10 mouse cellular contexts compared by ENCODE assay signal in genomic region chr17:86937064-86937463, GRCm38 (mm10). TPM values are rescaled to one million over a fixed set of nuclear protein-coding genes. Genes with fewer than 3 reads are reported as not detected.
DNase-seq lines count a peak whose midpoint lies in the region; ATAC-seq and TF ChIP-seq lines count a peak whose summit lies in the region.
"Had no signal": no experiment of that assay in that cellular context is flagged by ENCODE, and none has a peak within 500 bp of the region (broad histone marks: within the 10 kb centered on the region; RNA-seq: fewer than 3 reads in every experiment).

No protein-coding gene starts in this region.

- no peak for ATAC-seq in lung, postnatal 0 days
- ATAC-seq in limb, embryonic 15.5 days (ENCODE audit: insufficient number of reproducible peaks, low FRiP score, low TSS enrichment, low read depth), result no peak

- TF ChIP-seq EP300 in lung, postnatal 0 days (IDR thresholded peaks at IDR 0.05), result no peak

- peaks cover 15% of the 10 kb centered on the region for H3K4me1 ChIP-seq in heart, embryonic 10.5 days
- peaks cover 4% of the 10 kb centered on the region; the same call in 1 of the 2 replicates for H3K4me1 ChIP-seq in lung, postnatal 0 days (ENCODE audit: insufficient read depth, low read depth, low read length)
- H3K4me1 ChIP-seq in limb, embryonic 15.5 days, result peaks cover 20% of the 10 kb centered on the region

- peak overlapping the region; percentile 52; the same call in 1 of the 2 replicates for H3K4me2 ChIP-seq in lung, postnatal 0 days (replicated peaks; ENCODE audit: low read depth, low read length)
- peak overlapping the region; percentile 69 for H3K4me2 ChIP-seq in limb, embryonic 15.5 days

- 57% methylated on average over 2 of the region's 2 CpGs for WGBS in heart, embryonic 10.5 days
- WGBS in lung, postnatal 0 days, result 56% methylated on average over 2 of the region's 2 CpGs
- 46% methylated on average over 2 of the region's 2 CpGs for WGBS in limb, embryonic 15.5 days

- no peak overlapping the region for H3K9ac ChIP-seq in lung, postnatal 0 days (replicated peaks; ENCODE audit: low read depth)
- no peak overlapping the region for H3K9ac ChIP-seq in limb, embryonic 15.5 days

- H3K36me3 ChIP-seq in heart, embryonic 10.5 days, result no peaks in the 10 kb centered on the region
- H3K36me3 ChIP-seq in lung, postnatal 0 days (ENCODE audit: insufficient read depth, low read length), result no peaks in the 10 kb centered on the region
- no peaks in the 10 kb centered on the region for H3K36me3 ChIP-seq in limb, embryonic 15.5 days

- peak overlapping the region; percentile 65 for H3K27ac ChIP-seq in heart, embryonic 10.5 days
- no peak overlapping the region for H3K27ac ChIP-seq in lung, postnatal 0 days (ENCODE audit: low read length)
- H3K27ac ChIP-seq in limb, embryonic 15.5 days, result peak overlapping the region; percentile 65

- no peak for TF ChIP-seq CTCF in lung, postnatal 0 days (IDR thresholded peaks at IDR 0.05)

- no peaks in the 10 kb centered on the region for H3K9me3 ChIP-seq in heart, embryonic 10.5 days
- no peaks in the 10 kb centered on the region for H3K9me3 ChIP-seq in lung, postnatal 0 days (ENCODE audit: low read length)
- H3K9me3 ChIP-seq in limb, embryonic 15.5 days, result no peaks in the 10 kb centered on the region
- H3K9me3 ChIP-seq: megakaryocyte, embryonic 14.5 days had no signal

- H3K27me3 ChIP-seq in heart, embryonic 10.5 days (ENCODE audit: insufficient read depth, poor library complexity, severe bottlenecking), result peaks cover 53% of the 10 kb centered on the region
- no peaks in the 10 kb centered on the region for H3K27me3 ChIP-seq in lung, postnatal 0 days (replicated peaks; ENCODE audit: insufficient read depth, low read length)
- H3K27me3 ChIP-seq in limb, embryonic 15.5 days, result peaks cover 5% of the 10 kb centered on the region; the same call in 1 of the 2 replicates

- DNase-seq in heart, embryonic 10.5 days (ENCODE audit: low spot score), result no peak
- DNase-seq in heart, adult 9 months (ENCODE audit: low spot score in 2 of 2), result no peak
- no peak for DNase-seq in lung, postnatal 0 days (ENCODE audit: low spot score)
- no peak for DNase-seq in lung, postnatal 25 days (ENCODE audit: low spot score)
- no peak for DNase-seq in left cerebral cortex, adult 8-10 months (ENCODE audit: low spot score in 2 of 2)
- no peak for DNase-seq in spleen, postnatal 4 days (ENCODE audit: low spot score in 2 of 2)
- DNase-seq in embryo, embryonic 10 days (ENCODE audit: low spot score), result no peak

- H3K4me3 ChIP-seq in heart, embryonic 10.5 days, result 0 out of 2 replicates have a peak overlapping the region, but pooled peaks have one; percentile 57
- H3K4me3 ChIP-seq in lung, postnatal 0 days (ENCODE audit: low read depth, low read length), result no peak overlapping the region
- 0 out of 2 replicates have a peak overlapping the region, but pooled peaks have one; percentile 44 for H3K4me3 ChIP-seq in limb, embryonic 15.5 days

RNA-seq across cellular contexts. Expression of gene Atp6v1e2, which starts 10.6 kb away (rescaled TPM):
- not detected in 2 replicates for polyA plus RNA-seq in heart, embryonic 10.5 days (2016; fragmentation: Nextera tagmentation; extraction: Ambion mirVana)
- not detected in 2 replicates for polyA plus RNA-seq in lung, postnatal 0 days (2015; fragmentation: Nextera tagmentation; extraction: Ambion mirVana)
- polyA plus RNA-seq in limb, embryonic 15.5 days (2015; fragmentation: Nextera tagmentation; extraction: Ambion mirVana), result 0.24 TPM in 1 of 2 replicates, not detected in the other
- total RNA-seq in left cerebral cortex, adult 8-10 months (2022), result not detected
- total RNA-seq: left cerebral cortex, postnatal 14 days had no signal

RNA-seq across cellular contexts. Expression of gene Tmem247, which starts 19.9 kb away (rescaled TPM):
- not detected in 2 replicates for polyA plus RNA-seq in heart, embryonic 10.5 days (2016; fragmentation: Nextera tagmentation; extraction: Ambion mirVana)
- polyA plus RNA-seq in lung, postnatal 0 days (2015; fragmentation: Nextera tagmentation; extraction: Ambion mirVana), result not detected in 2 replicates
- polyA plus RNA-seq in limb, embryonic 15.5 days (2015; fragmentation: Nextera tagmentation; extraction: Ambion mirVana), result not detected in 2 replicates
- total RNA-seq in left cerebral cortex, adult 8-10 months (2022), result not detected
- total RNA-seq: left cerebral cortex, postnatal 14 days had no signal

RNA-seq across cellular contexts. Expression of gene Rhoq, which starts 25.8 kb away (rescaled TPM):
- polyA plus RNA-seq in heart, embryonic 10.5 days (2016; fragmentation: Nextera tagmentation; extraction: Ambion mirVana), result 15.5 and 15.9 TPM in 2 replicates
- 10.7 and 11.5 TPM in 2 replicates for polyA plus RNA-seq in lung, postnatal 0 days (2015; fragmentation: Nextera tagmentation; extraction: Ambion mirVana)
- 22.0 and 23.0 TPM in 2 replicates for polyA plus RNA-seq in limb, embryonic 15.5 days (2015; fragmentation: Nextera tagmentation; extraction: Ambion mirVana)
- total RNA-seq in left cerebral cortex, adult 8-10 months (2022), result 10 to 100 TPM; 31.8 to 39.5 (median 36.6) TPM
